Mouse (Mus musculus) embryonic fibroblast, embryonic 13.5 days (primary cell): ENCODE measurements at regions not wholly inside any gene's neighbourhood (a gene's known extent, or its start where the extent isn't known, plus 50 kb on each side); places are given as distances from the start of the nearest gene placed in this dataset.

Source experiments
- CTCF ChIP-seq: IDR thresholded peaks from 2 replicates; pipeline ENCODE4 v1.5.1; 2011; ENCODE audit warnings: mild to moderate bottlenecking, control low read depth, low read length, moderate library complexity, borderline replicate concordance; ENCODE audit not compliant: insufficient read depth
- POLR2A ChIP-seq: IDR thresholded peaks from 2 replicates; pipeline ENCODE4 v1.6.1; 2011; ENCODE audit warnings: low read depth, mild to moderate bottlenecking, control low read depth, low read length, moderate library complexity

DNA sequence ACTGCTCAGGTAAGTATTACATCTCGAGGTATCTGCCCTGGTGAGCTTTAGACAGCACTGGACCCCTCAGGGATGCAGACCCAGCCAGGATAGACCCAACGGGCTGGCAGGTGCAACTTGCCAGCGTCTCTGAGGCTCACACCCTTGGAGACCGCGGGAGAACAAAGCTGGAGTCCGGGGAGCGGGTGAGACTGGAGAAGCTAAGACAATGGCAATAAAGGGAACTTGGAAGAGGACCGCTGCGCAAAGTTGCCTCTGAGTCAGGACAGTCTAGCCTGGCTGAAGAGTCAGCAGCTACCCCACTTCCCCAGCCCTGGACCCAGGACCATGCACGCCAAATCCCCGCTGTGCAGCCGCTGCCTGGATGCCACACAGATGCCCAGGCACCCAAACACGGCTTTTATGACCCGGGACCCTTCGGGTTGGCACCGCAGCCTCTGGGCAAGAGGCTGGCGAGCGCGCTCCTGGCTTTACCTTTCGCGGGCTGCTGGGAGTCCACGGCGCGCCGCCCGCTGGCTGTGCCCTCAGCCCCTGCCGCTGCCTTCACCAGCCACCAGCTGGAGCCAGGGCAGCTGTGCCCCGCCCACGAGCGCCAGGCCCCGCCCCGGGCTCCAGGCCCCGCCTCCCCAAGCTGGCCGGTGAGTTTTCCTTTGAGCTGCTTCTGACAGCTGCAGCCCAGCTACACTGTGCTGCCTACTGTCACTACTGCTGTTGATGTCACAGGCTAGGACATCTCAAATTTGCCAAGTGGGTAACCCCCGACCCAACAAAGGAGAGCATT, 353.6 kb upstream of the Rarb start:
- TF ChIP-seq POLR2A, result no peak
- TF ChIP-seq CTCF, result no peak
